Mouse (Mus musculus) heart, postnatal 0 days (tissue): ENCODE data around the gene Tor1aip2. TPM values are rescaled to one million over a fixed set of nuclear protein-coding genes. Genes with fewer than 3 reads are reported as not detected.

Experiments used
- ATAC-seq: fragments of 200-750 bp; cut with Nextera tagmentation; 2 replicates; pipeline ENCODE4 v1.8.0; 2017; ENCODE audit warnings: low read depth, moderate number of reproducible peaks, moderate library complexity; ENCODE audit not compliant: insufficient read depth
- DNase-seq: peaks from one replicate; pipeline ENCODE4 v3.0.0-alpha.2; 2016; ENCODE audit warnings: low spot score
- H3K27ac ChIP-seq: fragments of 300-500 bp; sonication (generic); 2 replicates; pipeline ENCODE4 v1.5.1; 2014; ENCODE audit warnings: low read depth, mild to moderate bottlenecking
- H3K27me3 ChIP-seq: fragments of 300-500 bp; sonication (generic); 2 replicates; pipeline ENCODE4 v1.6.1; 2014; ENCODE audit warnings: low read length, mixed read lengths; ENCODE audit not compliant: control insufficient read depth, insufficient read depth
- H3K36me3 ChIP-seq: fragments of 300-500 bp; sonication (generic); replicated peaks from 2 replicates; pipeline ENCODE4 v1.6.1; 2014; ENCODE audit warnings: low read length, mixed read lengths; ENCODE audit not compliant: control insufficient read depth, insufficient read depth
- H3K4me1 ChIP-seq: fragments of 300-500 bp; sonication (generic); 2 replicates; pipeline ENCODE4 v1.6.1; 2014; ENCODE audit warnings: antibody characterized with exemption; ENCODE audit not compliant: control insufficient read depth, insufficient read depth
- H3K4me2 ChIP-seq: fragments of 300-500 bp; sonication (generic); 2 replicates; pipeline ENCODE4 v1.6.1; 2014; ENCODE audit warnings: low read depth, mild to moderate bottlenecking, low read length, moderate library complexity
- H3K4me3 ChIP-seq: fragments of 300-500 bp; sonication (generic); 2 replicates; pipeline ENCODE4 v1.5.1; 2014; ENCODE audit warnings: low read depth, low read length
- H3K9ac ChIP-seq: fragments of 300-500 bp; sonication (generic); replicated peaks from 2 replicates; pipeline ENCODE4 v1.6.1; 2014; ENCODE audit warnings: low read depth, low read length, mixed read lengths
- H3K9me3 ChIP-seq: fragments of 300-500 bp; sonication (generic); replicated peaks from 2 replicates; pipeline ENCODE4 v1.6.1; 2016; ENCODE audit warnings: low read length; ENCODE audit not compliant: control insufficient read depth
- CTCF ChIP-seq: IDR thresholded peaks from 2 replicates; pipeline ENCODE4 v1.5.1; 2016; ENCODE audit warnings: antibody characterized with exemption, control low read depth, low read depth
- EP300 ChIP-seq: IDR thresholded peaks from 2 replicates; pipeline ENCODE4 v1.6.1; 2016; ENCODE audit warnings: antibody characterized with exemption, low read depth
- WGBS: fragments of 180-500 bp; shearing (Covaris S2); extraction: QIAGEN DNeasy Blood & Tissue Kit; methylation state at CpG from one replicate; pipeline ENCODE4 v1.1.7; 2014; 5-methylcytosine and 5-hydroxymethylcytosine counted together
- polyA plus RNA-seq: library from polyadenylated mRNA; unstranded; fragments of >200 nt; fragmentation: Nextera tagmentation; extraction: Ambion mirVana; gene quantifications from 2 replicates; pipeline ENCODE4 v1.2.1, GENCODE M21; 2015
- total RNA-seq: library from RNA; depleted of rRNA; stranded (reverse); fragments of >200 nt; gene quantifications from 2 replicates; pipeline ENCODE4 v1.2.3, GENCODE M21; 2014; ENCODE audit warnings: low replicate concordance; rRNA removed

Tor1aip2 gene
- 77.1 and 123 TPM in 2 replicates for total RNA-seq
- polyA plus RNA-seq = 49.0 and 52.4 TPM in 2 replicates

DNA sequence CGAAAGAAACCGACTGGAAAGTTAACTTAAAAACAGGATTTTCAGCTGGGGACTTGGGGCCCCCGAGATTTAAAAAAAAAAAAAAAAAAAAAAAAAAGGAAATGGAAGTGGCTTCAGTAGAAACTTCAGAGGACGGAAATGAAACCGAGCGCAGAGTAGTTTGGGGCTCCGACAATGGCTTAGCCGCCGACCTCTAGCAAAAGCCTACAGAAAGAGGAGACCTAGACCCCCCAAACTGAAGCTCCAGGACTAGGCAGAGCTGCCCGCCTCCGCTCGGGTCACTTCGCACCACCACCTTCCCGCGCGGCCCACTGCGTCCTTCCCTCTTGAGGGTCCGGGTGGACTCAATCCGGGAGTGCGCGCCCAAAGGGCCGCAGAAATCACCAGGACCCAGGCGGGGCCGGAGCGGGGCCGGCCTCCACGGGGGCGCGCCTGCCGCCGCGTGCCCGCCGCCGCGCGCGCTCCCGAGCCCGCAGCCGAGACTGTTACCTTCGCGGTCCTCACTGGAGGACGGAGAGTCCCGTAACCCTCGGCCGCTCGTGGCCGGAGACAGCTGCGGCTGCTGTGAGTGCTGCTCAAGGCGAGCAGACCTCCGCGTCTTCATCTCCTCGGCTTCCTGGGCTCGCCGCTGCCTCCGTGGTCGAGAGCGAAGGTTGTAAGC lies at the start of gene Tor1aip2:
Gene Tor1aip2 (plus strand): TSS at position 135 of the 661 bp plus-strand sequence.
- peak within 1 kb of the TSS; percentile 93 for H3K4me3 ChIP-seq
- peaks cover 34% of the 10 kb centered on the region for H3K36me3 ChIP-seq
- peak within 1 kb of the TSS; percentile 67 for H3K4me2 ChIP-seq
- DNase-seq (peak; percentile 78), ATAC-seq (peak; percentile 49)
- peak within 1 kb of the TSS; percentile 94 for H3K9ac ChIP-seq
- WGBS = 0% methylated on average over 40 of the region's 59 CpGs
- H3K27me3 ChIP-seq = no peaks in the 10 kb centered on the region
- peaks cover 6% of the 10 kb centered on the region for H3K4me1 ChIP-seq
- H3K9me3 ChIP-seq = no peaks in the 10 kb centered on the region
- TF ChIP-seq CTCF (no peak), EP300 (no peak)
- H3K27ac ChIP-seq = peak within 1 kb of the TSS; percentile 100

DNA sequence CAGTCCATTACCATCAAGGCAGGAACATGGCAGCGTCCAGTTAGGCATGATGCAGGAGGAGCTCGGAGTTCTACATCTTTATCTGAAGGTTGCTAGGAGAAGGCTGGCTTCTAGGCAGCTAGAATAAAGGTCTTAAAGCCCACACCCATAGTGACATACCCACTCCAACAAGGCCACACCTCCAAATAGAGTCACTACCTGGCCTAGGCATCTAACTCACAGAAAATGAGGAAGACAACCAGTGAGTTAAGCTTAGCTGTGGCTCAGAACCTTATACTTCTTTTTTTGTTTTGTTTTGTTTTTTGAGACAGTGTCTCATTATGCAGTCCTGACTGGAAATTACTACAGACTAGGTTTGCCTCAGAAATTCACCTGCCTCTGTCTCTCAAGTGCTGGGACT lies 47.6 kb upstream of the Tor1aip2 start:
- DNase-seq (no peak), ATAC-seq (no peak)
- no peaks in the 10 kb centered on the region for H3K27me3 ChIP-seq
- TF ChIP-seq EP300 = no peak
- no peak for TF ChIP-seq CTCF
- H3K36me3 ChIP-seq = no peaks in the 10 kb centered on the region
- no peak overlapping the region for H3K27ac ChIP-seq
- H3K4me1 ChIP-seq = 0 out of 2 replicates have a peak, but pooled peaks cover 7% of the 10 kb centered on the region
- no peak overlapping the region for H3K4me3 ChIP-seq
- H3K9me3 ChIP-seq = no peaks in the 10 kb centered on the region
- H3K4me2 ChIP-seq = no peak overlapping the region
- WGBS = 75% methylated on average over 2 of the region's 2 CpGs
- no peak overlapping the region for H3K9ac ChIP-seq

GRCm38 (mm10) chr1:155989387-155989786 lies 45.8 kb upstream of the Tor1aip2 start:
- Histone ChIP-seq H3K4me3 (no peak overlapping the region), H3K27me3 (no peaks in the 10 kb centered on the region), H3K36me3 (no peaks in the 10 kb centered on the region), H3K27ac (no peak overlapping the region), H3K9me3 (no peaks in the 10 kb centered on the region), H3K4me2 (no peak overlapping the region), H3K9ac (no peak overlapping the region), H3K4me1 (0 out of 2 replicates have a peak, but pooled peaks cover 7% of the 10 kb centered on the region)
- 19% methylated on average over 2 of the region's 2 CpGs for WGBS
- no peak for ATAC-seq
- TF ChIP-seq CTCF = no peak
- DNase-seq = no peak

DNA sequence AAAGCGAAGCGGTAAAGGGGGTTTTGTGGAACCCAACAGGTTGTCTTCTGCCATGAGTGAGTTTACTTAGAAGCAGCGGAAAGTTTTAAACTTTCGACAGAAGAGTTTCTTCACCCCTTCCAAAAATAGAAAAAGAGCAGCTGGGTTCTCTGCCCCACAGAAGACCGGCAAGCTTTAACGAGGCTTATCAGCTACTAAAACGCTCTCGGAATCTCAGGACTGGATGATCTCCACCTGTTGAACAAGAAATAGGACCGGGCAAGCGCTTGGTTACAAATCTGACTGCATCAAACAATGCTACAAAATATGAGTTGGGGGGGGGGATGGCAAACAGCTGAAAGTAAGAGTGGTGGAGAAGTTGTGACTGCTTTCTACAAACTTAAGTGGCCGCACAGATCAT lies 44.8 kb upstream of the Tor1aip2 start:
- Histone ChIP-seq H3K27ac (peak overlapping the region; percentile 27; the same call in 1 of the 2 replicates), H3K27me3 (no peaks in the 10 kb centered on the region), H3K4me1 (0 out of 2 replicates have a peak, but pooled peaks cover 7% of the 10 kb centered on the region), H3K9ac (no peak overlapping the region), H3K4me2 (no peak overlapping the region; the same call in 1 of the 2 replicates), H3K4me3 (no peak overlapping the region), H3K9me3 (no peaks in the 10 kb centered on the region), H3K36me3 (no peaks in the 10 kb centered on the region)
- TF ChIP-seq EP300 = no peak
- TF ChIP-seq CTCF = no peak
- 25% methylated on average over 11 of the region's 11 CpGs for WGBS
- no peak for ATAC-seq
- DNase-seq = no peak

- no peaks in the 10 kb centered on the region for H3K9me3 ChIP-seq
- no peak overlapping the region for H3K27ac ChIP-seq
- no peaks in the 10 kb centered on the region for H3K36me3 ChIP-seq
- H3K4me2 ChIP-seq = no peak overlapping the region
- 0 out of 2 replicates have a peak, but pooled peaks cover 3% of the 10 kb centered on the region for H3K4me1 ChIP-seq
- no peak overlapping the region for H3K9ac ChIP-seq
- H3K27me3 ChIP-seq = no peaks in the 10 kb centered on the region
- no peak for TF ChIP-seq EP300
- no peak for TF ChIP-seq CTCF
- DNase-seq (no peak), ATAC-seq (no peak)
- H3K4me3 ChIP-seq = no peak overlapping the region
- WGBS = 60% methylated on average over 2 of the region's 2 CpGs
Measured at GRCm38 (mm10) chr1:155994524-155994923, 40.7 kb upstream of the Tor1aip2 start.
